Mouse (Mus musculus): ENCODE results near the gene Map2k4.

Gene Map2k4

DNA sequence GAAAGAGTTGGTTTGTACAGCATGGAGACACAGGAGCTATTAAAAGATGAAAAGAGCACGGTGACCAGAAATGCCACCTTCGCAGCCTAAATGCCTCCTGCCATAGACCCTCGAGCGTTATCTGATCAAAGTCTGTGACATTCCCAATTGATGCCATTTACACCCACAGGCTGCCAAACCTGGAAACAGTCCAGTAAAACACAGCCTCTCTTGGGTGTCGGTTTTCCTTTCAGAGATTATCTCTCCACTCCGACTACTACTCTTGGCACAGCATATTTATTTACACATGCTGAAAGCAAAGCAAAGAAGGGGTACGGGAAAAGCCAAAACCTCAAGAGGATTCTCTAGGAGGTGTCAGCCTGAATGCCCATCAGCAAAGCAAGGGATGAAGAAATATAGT lies 136.7 kb downstream of the Map2k4 start:
- CTCF ChIA-PET = no interaction called here

GRCm38 (mm10) chr11:65649956-65650715 lies 138.0 kb downstream of the Map2k4 start:
- CTCF ChIA-PET = interaction anchor here in 1 of 4 experiments (0.7 kb wide), 1 partner anchor 1402 kb away, joined by 3 read pairs; no protein-coding TSS in a partner anchor
- POLR2A ChIA-PET = interaction anchor here in 1 of 4 experiments (1.2 kb wide), 1 partner anchor 21 kb away, joined by 3 read pairs; no protein-coding TSS in a partner anchor

More for the DNA sequence above, 136.7 kb downstream of the Map2k4 start:
- POLR2A ChIA-PET = no interaction called here

- CTCF ChIA-PET = interaction anchor here in 1 of 4 experiments (0.7 kb wide), 1 partner anchor 1401 kb away, joined by 3 read pairs; no protein-coding TSS in a partner anchor
- POLR2A ChIA-PET = interaction anchor here in 1 of 4 experiments (1.0 to 1.2 kb wide), 2 partner anchors 12 to 20 kb away, joined by 3 read pairs; no protein-coding TSS in a partner anchor
These were observed 138.6 kb downstream of the Map2k4 start for GRCm38 (mm10) chr11:65649469-65649868.

DNA sequence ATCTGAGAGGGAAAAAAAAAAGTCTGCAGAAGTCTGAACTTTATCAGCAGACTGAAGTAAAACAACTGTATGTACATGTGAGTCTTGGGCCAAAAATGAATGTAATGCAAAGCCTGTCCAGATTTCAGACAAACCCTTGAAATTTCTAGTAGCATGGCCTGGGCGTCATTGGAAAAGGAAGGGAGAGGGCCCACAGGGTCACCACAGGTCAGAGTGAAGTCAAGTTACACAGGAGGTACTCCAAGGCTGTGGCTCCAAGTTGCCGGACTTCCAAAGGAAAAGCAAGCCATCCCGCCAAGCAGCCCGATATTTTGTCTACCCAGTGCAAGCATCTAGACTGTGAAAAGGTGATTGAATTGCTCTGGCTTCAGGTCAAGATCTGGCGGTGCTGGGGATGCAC lies 141.8 kb downstream of the Map2k4 start:
- ChIA-PET CTCF (no interaction called here), POLR2A (no interaction called here)

GRCm38 (mm10) chr11:65644539-65644938 lies 143.6 kb downstream of the Map2k4 start:
- ChIA-PET POLR2A (no interaction called here), CTCF (no interaction called here)

DNA sequence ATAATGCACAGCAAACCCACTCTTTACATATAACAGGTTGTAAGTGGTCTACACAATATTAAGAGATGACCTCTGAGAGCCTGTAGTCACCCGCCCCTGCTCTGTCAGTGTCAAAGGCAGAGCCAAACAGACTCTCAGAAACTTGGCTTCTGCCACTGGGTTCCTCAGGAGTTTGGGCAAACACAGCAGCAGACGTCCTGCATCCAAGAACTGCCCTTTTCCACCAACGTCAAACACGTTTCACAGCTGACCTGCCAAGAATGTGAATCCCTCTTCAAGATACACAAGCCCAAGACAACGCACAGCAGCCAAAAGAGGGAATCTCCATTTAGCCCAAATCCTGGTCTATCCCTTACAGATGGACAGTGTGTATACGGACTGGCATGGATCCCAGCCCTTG lies 147.8 kb downstream of the Map2k4 start:
- POLR2A ChIA-PET = no interaction called here
- CTCF ChIA-PET = no interaction called here

Measured in embryonic stem cell, embryonic (primary cell).